In the genomic region with DNA sequence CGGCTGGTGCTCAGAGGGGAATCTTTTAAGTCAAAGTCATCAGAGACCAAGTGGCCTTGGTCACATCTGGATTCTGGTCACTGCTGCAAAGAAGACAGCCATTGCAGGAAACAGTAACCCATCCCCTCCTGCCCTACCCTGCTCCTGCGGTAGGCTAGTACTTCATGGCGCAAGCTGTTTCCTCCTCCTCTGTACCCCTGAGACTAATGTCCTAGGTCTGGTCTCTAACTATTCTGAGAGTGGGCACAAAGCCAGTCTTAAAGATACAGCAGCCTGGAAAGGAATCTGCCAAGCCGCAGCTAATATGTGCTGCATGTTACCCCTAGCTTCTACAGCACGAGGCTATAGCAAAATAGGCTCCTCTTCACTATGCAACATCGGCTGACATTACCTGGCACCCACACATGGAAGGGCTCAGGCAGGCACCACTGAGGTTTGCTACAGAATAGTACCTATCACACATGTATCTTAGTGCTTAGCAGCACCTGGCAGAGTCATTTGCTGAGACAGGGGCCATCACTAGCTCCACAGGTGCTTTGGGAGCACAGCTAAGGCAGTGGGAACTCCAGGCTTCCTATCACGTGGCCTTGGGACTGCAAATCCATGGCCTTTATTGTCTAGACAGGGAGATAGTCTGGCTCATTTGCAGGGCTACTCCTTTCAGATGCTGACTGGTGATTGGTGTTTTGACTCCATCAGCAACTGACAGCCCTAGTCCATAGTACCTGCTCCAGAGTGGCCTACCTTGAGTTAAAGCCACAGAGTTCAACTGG, we compare ENCODE assay signal across 10 mouse cellular contexts. TPM values are rescaled to one million over a fixed set of nuclear protein-coding genes. Genes with fewer than 3 reads are reported as not detected.
DNase-seq lines count a peak whose midpoint lies in the region; ATAC-seq and TF ChIP-seq lines count a peak whose summit lies in the region.
"Had no signal": no experiment of that assay in that cellular context is flagged by ENCODE, and none has a peak within 500 bp of the region (broad histone marks: within the 10 kb centered on the region; RNA-seq: fewer than 3 reads in every experiment).

No protein-coding gene starts in this region.

- TF ChIP-seq CTCF in liver, adult 2 months (IDR thresholded peaks at IDR 0.05; ENCODE audit: low read depth, low read length) = no peak
- no peak for TF ChIP-seq CTCF in bone marrow macrophage, adult 2 months (IDR thresholded peaks at IDR 0.05; ENCODE audit: low read depth, low read length)
- TF ChIP-seq CTCF in heart, adult 2 months (IDR thresholded peaks at IDR 0.05) = peak; percentile 9; the same call in 1 of the 2 replicates

- 0 out of 2 replicates have a peak overlapping the region, but pooled peaks have one; percentile 4 for H3K27ac ChIP-seq in liver, adult 2 months (replicated peaks; ENCODE audit: insufficient read depth, low read depth, low read length)
- peak overlapping the region; percentile 21 for H3K27ac ChIP-seq in bone marrow macrophage, adult 2 months (ENCODE audit: insufficient read depth, low read depth, low read length)
- H3K27ac ChIP-seq in heart, adult 2 months = peak overlapping the region; percentile 54
- H3K27ac ChIP-seq in limb, embryonic 14.5 days (replicated peaks; ENCODE audit: low read depth, low read length) = no peak overlapping the region
- H3K27ac ChIP-seq: neural tube, embryonic 13.5 days had no signal

- 67% methylated on average over 7 of the region's 7 CpGs for WGBS in liver, adult 2 months
- 13% methylated on average over 7 of the region's 7 CpGs for WGBS in heart, adult 2 months
- WGBS in limb, embryonic 14.5 days = 38% methylated on average over 7 of the region's 7 CpGs

- peak; percentile 14; the same call in 1 of the 2 replicates for ATAC-seq in limb, embryonic 14.5 days (ENCODE audit: low FRiP score, low read depth)

- H3K4me1 ChIP-seq in liver, adult 2 months (ENCODE audit: control insufficient read depth, insufficient read depth, low read length) = peaks cover 18% of the 10 kb centered on the region
- peaks cover 59% of the 10 kb centered on the region for H3K4me1 ChIP-seq in bone marrow macrophage, adult 2 months (ENCODE audit: control insufficient read depth, insufficient read depth, low read length)
- peaks cover 19% of the 10 kb centered on the region for H3K4me1 ChIP-seq in heart, adult 2 months (ENCODE audit: control insufficient read depth, insufficient read depth, low read length)
- H3K4me1 ChIP-seq in limb, embryonic 14.5 days (ENCODE audit: control insufficient read depth, insufficient read depth, low read length) = peaks cover 56% of the 10 kb centered on the region

- TF ChIP-seq EP300 in heart, adult 2 months (IDR thresholded peaks at IDR 0.05; ENCODE audit: insufficient read depth, low read depth, low read length) = peak; percentile 77; the same call in 1 of the 2 replicates

- no peaks in the 10 kb centered on the region for H3K36me3 ChIP-seq in liver, adult 2 months (ENCODE audit: control insufficient read depth, insufficient read depth, low read length)
- H3K36me3 ChIP-seq in heart, adult 2 months (ENCODE audit: control insufficient read depth, insufficient read depth, low read length) = peaks cover 2% of the 10 kb centered on the region; the same call in 1 of the 2 replicates
- no peaks in the 10 kb centered on the region for H3K36me3 ChIP-seq in limb, embryonic 14.5 days (ENCODE audit: control insufficient read depth, insufficient read depth, low read length)
- H3K36me3 ChIP-seq: neural tube, embryonic 13.5 days had no signal

- no peaks in the 10 kb centered on the region for H3K27me3 ChIP-seq in liver, adult 2 months (ENCODE audit: control insufficient read depth, insufficient read depth, low read length)
- no peaks in the 10 kb centered on the region for H3K27me3 ChIP-seq in heart, adult 2 months (ENCODE audit: control insufficient read depth, insufficient read depth, low read length)
- no peaks in the 10 kb centered on the region for H3K27me3 ChIP-seq in limb, embryonic 14.5 days (ENCODE audit: control insufficient read depth, insufficient read depth, low read length)
- H3K27me3 ChIP-seq: neural tube, embryonic 13.5 days had no signal

- no peak overlapping the region for H3K9ac ChIP-seq in liver, adult 2 months (ENCODE audit: low read depth, low read length)
- H3K9ac ChIP-seq in heart, adult 2 months (ENCODE audit: low read depth, low read length) = no peak overlapping the region
- H3K9ac ChIP-seq in limb, embryonic 14.5 days (ENCODE audit: low read depth, low read length, severe bottlenecking) = no peak overlapping the region
- H3K9ac ChIP-seq: neural tube, embryonic 13.5 days had no signal

- no peak for TF ChIP-seq POLR2A in liver, adult 2 months (IDR thresholded peaks at IDR 0.05; ENCODE audit: extremely low read depth, insufficient read depth, low read length)
- no peak for TF ChIP-seq POLR2A in bone marrow macrophage, adult 2 months (IDR thresholded peaks at IDR 0.05; ENCODE audit: borderline replicate concordance, low read depth, low read length)
- TF ChIP-seq POLR2A in heart, adult 2 months (IDR thresholded peaks at IDR 0.05; ENCODE audit: insufficient read depth, low read depth, low read length) = peak; percentile 35; the same call in 1 of the 2 replicates
- no peak for TF ChIP-seq POLR2A in limb, embryonic 14.5 days (IDR thresholded peaks at IDR 0.05; ENCODE audit: borderline replicate concordance, extremely low read depth, insufficient read depth, insufficient read length)

- intact Hi-C loops in heart, adult 2 months (cut with DNase I) = loop anchor here (2.0 kb wide), 1 partner anchor 14 kb away; a partner anchor contains a TSS

- H3K9me3 ChIP-seq in limb, embryonic 14.5 days (ENCODE audit: control insufficient read depth, low read length) = no peaks in the 10 kb centered on the region
- H3K9me3 ChIP-seq: neural tube, embryonic 13.5 days had no signal

- no peak overlapping the region for H3K4me3 ChIP-seq in liver, adult 2 months (ENCODE audit: insufficient read depth, low read depth, low read length)
- H3K4me3 ChIP-seq in bone marrow macrophage, adult 2 months (ENCODE audit: insufficient read depth, low read length) = no peak overlapping the region
- H3K4me3 ChIP-seq in heart, adult 2 months = peak overlapping the region; percentile 19; the same call in 1 of the 2 replicates
- H3K4me3 ChIP-seq in limb, embryonic 14.5 days (replicated peaks; ENCODE audit: low read length) = no peak overlapping the region
- H3K4me3 ChIP-seq: neural tube, embryonic 13.5 days had no signal

- H3K79me2 ChIP-seq in liver, adult 2 months (ENCODE audit: control insufficient read depth, insufficient read depth, low read length) = peaks cover 7% of the 10 kb centered on the region; the same call in 1 of the 2 replicates
- no peaks in the 10 kb centered on the region for H3K79me2 ChIP-seq in heart, adult 2 months (replicated peaks; ENCODE audit: control insufficient read depth, insufficient read depth, low read length)

- no peak for DNase-seq in liver, adult 2 months (ENCODE audit: extremely low read depth, low read depth, low spot score)
- no peak for DNase-seq in liver
- DNase-seq in heart, adult 2 months = peak; percentile 42 to 54
- peak; percentile 65 for DNase-seq in limb, embryonic 14.5 days (ENCODE audit: low spot score)
- DNase-seq in cerebellum, adult 11-12 months = no peak
- DNase-seq in spleen, postnatal 14 days (ENCODE audit: low spot score in 2 of 2) = no peak
- DNase-seq in frontal cortex, postnatal 14 days (ENCODE audit: low spot score in 2 of 2) = no peak
- DNase-seq: layer of hippocampus, adult 9-11 months had no signal

- H3K4me2 ChIP-seq in limb, embryonic 14.5 days (replicated peaks; ENCODE audit: low read depth, low read length, severe bottlenecking) = 0 out of 2 replicates have a peak overlapping the region, but pooled peaks have one; percentile 11
- H3K4me2 ChIP-seq: neural tube, embryonic 13.5 days had no signal

RNA-seq across cellular contexts. Expression of a gene that starts 13.7 kb away (rescaled TPM):
- 7.2 and 8.5 TPM in 2 replicates for total RNA-seq in liver, adult 2 months (2014; rRNA removed)
- 1.6 and 2.3 TPM in 2 replicates for polyA plus RNA-seq in liver, adult 2 months (2012; rRNA removed)
- polyA plus RNA-seq in bone marrow macrophage, adult 2 months (2012; ENCODE audit: insufficient read depth, insufficient read length, missing spikeins) = 66.8 and 73.9 TPM in 2 replicates
- 10 to 100 TPM; 10.2 to 10.7 TPM for total RNA-seq in heart, adult 2 months (2021)
- 10.2 and 14.8 TPM in 2 replicates for polyA plus RNA-seq in heart, adult 2 months (2012; rRNA removed)
- 38.8 and 43.8 TPM in 2 replicates for polyA plus RNA-seq in limb, embryonic 14.5 days (2012; rRNA removed)
- 23.5 and 27.7 TPM in 2 replicates for polyA plus RNA-seq in limb, embryonic 14.5 days (2014; fragmentation: Nextera tagmentation; extraction: Ambion mirVana)

Comparison
In these comparisons a context has a peak if more than half of its experiments do, and no peak if none do; other contexts are left out.
1. DNase-seq: peak in heart, adult 2 months (2 of 2) and limb, embryonic 14.5 days (single experiment); none in liver, adult 2 months (single experiment), liver (single experiment), cerebellum, adult 11-12 months (single experiment), spleen, postnatal 14 days (0 of 2) and frontal cortex, postnatal 14 days (0 of 2).